Mouse (Mus musculus) CH12.LX (cell line): ENCODE results near the gene Stbd1.

Experiments
- CTCF ChIP-seq, 2 experiments: IDR thresholded peaks in 1 of 2; conservative IDR thresholded peaks in 1 of 2; 2 replicates each; pipeline ENCODE4 v1.5.1; 2011 to 2012; ENCODE audit warnings: low read depth in 2 of 2, low read length in 2 of 2, improper control_type of control experiment in 1 of 2, inconsistent platforms in 1 of 2, mild to moderate bottlenecking in 1 of 2, moderate library complexity in 1 of 2
- HCFC1 ChIP-seq: IDR thresholded peaks from 2 replicates; pipeline ENCODE4 v1.6.1; 2012; ENCODE audit warnings: low read depth, mild to moderate bottlenecking, inconsistent platforms, low read length, improper control_type of control experiment
- IRF4 ChIP-seq: IDR thresholded peaks from 2 replicates; pipeline ENCODE4 v1.6.1; 2014; ENCODE audit warnings: low read depth, mild to moderate bottlenecking, inconsistent platforms, low read length, improper control_type of control experiment
- MAFK ChIP-seq: IDR thresholded peaks from 2 replicates; pipeline ENCODE4 v1.6.1; 2011; ENCODE audit warnings: low read length, improper control_type of control experiment; ENCODE audit not compliant: insufficient replicate concordance
- POLR2A ChIP-seq: IDR thresholded peaks from 2 replicates; pipeline ENCODE4 v1.6.1; 2011; ENCODE audit warnings: low read depth, mild to moderate bottlenecking, improper control_type of control experiment, low read length
- ZKSCAN1 ChIP-seq: IDR thresholded peaks from 2 replicates; pipeline ENCODE4 v1.6.1; 2012; ENCODE audit warnings: low read depth, inconsistent platforms, low read length, improper control_type of control experiment, borderline replicate concordance

DNA sequence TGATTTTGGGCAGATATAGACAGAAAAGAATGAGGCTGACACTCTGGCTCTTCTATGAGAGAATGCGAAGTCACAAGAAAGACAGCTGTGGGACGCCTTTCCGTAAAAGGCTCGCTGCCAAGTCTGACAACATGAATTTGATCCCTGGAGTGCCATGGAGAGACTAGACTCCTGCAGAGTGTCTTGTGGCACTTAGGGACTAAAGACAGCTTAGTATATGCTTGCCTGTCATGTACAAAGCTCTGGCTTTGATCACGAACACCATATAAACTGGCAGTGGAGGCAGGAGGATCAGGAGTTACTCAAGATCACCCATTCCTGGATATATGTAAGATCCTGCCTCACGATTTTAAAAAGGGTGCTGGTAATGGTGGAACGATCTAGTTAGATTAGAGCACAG is 25.1 kb downstream of the Stbd1 start:
- TF ChIP-seq CTCF (conservative IDR thresholded peaks at IDR 0.05 in 1 of 2, IDR thresholded peaks at IDR 0.05 in 1 of 2; ENCODE audit: low read depth in 2 of 2, low read length in 2 of 2) (no peak), POLR2A (no peak), HCFC1 (no peak), MAFK (no peak), ZKSCAN1 (no peak), IRF4 (no peak)
